Mouse (Mus musculus) stomach, postnatal 0 days (tissue): ENCODE data around the gene Fam50a.

Source experiments
- CTCF ChIP-seq: IDR thresholded peaks from 2 replicates; pipeline ENCODE4 v1.5.1; 2016; ENCODE audit warnings: antibody characterized with exemption, low read depth, mild to moderate bottlenecking, moderate library complexity
- EP300 ChIP-seq: optimal IDR thresholded peaks from 2 replicates; pipeline ENCODE3; 2016; ENCODE audit warnings: antibody characterized with exemption

- TF ChIP-seq CTCF (peak; percentile 38), EP300 (no peak)
Observed at GRCm38 (mm10) chrX:74281732-74282394, 31.0 kb upstream of the Fam50a start, which contains the start of the genes Taz and Dnase1l1.
